Mouse (Mus musculus) bone marrow, adult 2 months (tissue): ENCODE data around the gene Armt1. TPM values are rescaled to one million over a fixed set of nuclear protein-coding genes. Genes with fewer than 3 reads are reported as not detected.
A peak's percentile ranks its signal among the peaks of the same experiment; 100 is the strongest.

Experiments used
- H3K27ac ChIP-seq: fragments of 200-500 bp; 2 replicates; pipeline ENCODE4 v1.5.1; 2012; ENCODE audit warnings: low read depth, mild to moderate bottlenecking, control low read depth, inconsistent platforms, low read length; ENCODE audit not compliant: control insufficient read depth, poor library complexity, insufficient read depth
- H3K4me1 ChIP-seq: fragments of 200-500 bp; 2 replicates; pipeline ENCODE4 v1.6.1; 2011; ENCODE audit warnings: low read length; ENCODE audit not compliant: control insufficient read depth, insufficient read depth
- H3K4me3 ChIP-seq: fragments of 200-500 bp; replicated peaks from 2 replicates; pipeline ENCODE3; 2011; ENCODE audit warnings: mild to moderate bottlenecking, low read depth, low read length, control low read depth; ENCODE audit not compliant: control insufficient read depth
- CTCF ChIP-seq: fragments of 200-500 bp; IDR thresholded peaks from 2 replicates; pipeline ENCODE4 v1.5.1; 2011; ENCODE audit warnings: low read length, control low read depth; ENCODE audit not compliant: control insufficient read depth, insufficient read depth
- POLR2A ChIP-seq: fragments of 200-500 bp; IDR thresholded peaks from 2 replicates; pipeline ENCODE4 v1.6.1; 2011; ENCODE audit warnings: low read depth, mild to moderate bottlenecking, control low read depth, low read length, borderline replicate concordance; ENCODE audit not compliant: control insufficient read depth
- WGBS: fragments of 180-500 bp; shearing (Covaris S2); methylation state at CpG from one replicate; pipeline ENCODE4 v1.1.7; 2018; 5-methylcytosine and 5-hydroxymethylcytosine counted together
- polyA plus RNA-seq: library from polyadenylated mRNA; stranded (reverse); fragments of >200 nt; gene quantifications from 2 replicates; pipeline ENCODE4 v1.2.4, GENCODE M21; 2011; ENCODE audit warnings: low replicate concordance; ENCODE audit not compliant: missing spikeins, insufficient read depth, insufficient read length

Armt1 gene
- polyA plus RNA-seq, 1 experiment: 29.6 TPM

GRCm38 (mm10) chr10:4391076-4391475 is 41.2 kb upstream of the Armt1 start:
- WGBS: 76% methylated on average over 5 of the region's 5 CpGs
- H3K4me3 ChIP-seq: no peak overlapping the region
- no peak overlapping the region for H3K27ac ChIP-seq
- TF ChIP-seq CTCF (no peak), POLR2A (no peak)
- H3K4me1 ChIP-seq: peaks cover 7% of the 10 kb centered on the region

GRCm38 (mm10) chr10:4391851-4392250 is 40.4 kb upstream of the Armt1 start:
- no peak for TF ChIP-seq POLR2A
- peak; percentile 56 for TF ChIP-seq CTCF
- peaks cover 7% of the 10 kb centered on the region for H3K4me1 ChIP-seq
- H3K4me3 ChIP-seq: no peak overlapping the region
- no peak overlapping the region for H3K27ac ChIP-seq
- WGBS: 21% methylated on average over 6 of the region's 6 CpGs

- TF ChIP-seq POLR2A (no peak), CTCF (no peak)
- Histone ChIP-seq H3K27ac (no peak overlapping the region), H3K4me1 (peaks cover 4% of the 10 kb centered on the region; the same call in 1 of the 2 replicates), H3K4me3 (no peak overlapping the region)
- 83% methylated on average over 3 of the region's 3 CpGs for WGBS
Observed at GRCm38 (mm10) chr10:4395321-4395720, 36.9 kb upstream of the Armt1 start.

GRCm38 (mm10) chr10:4398058-4398457 is 34.2 kb upstream of the Armt1 start:
- Histone ChIP-seq H3K4me3 (no peak overlapping the region), H3K27ac (no peak overlapping the region), H3K4me1 (no peaks in the 10 kb centered on the region)
- 81% methylated on average over 5 of the region's 5 CpGs for whole genome bisulfite sequencing
- no peak for TF ChIP-seq POLR2A
- TF ChIP-seq CTCF: no peak

- no peaks in the 10 kb centered on the region for H3K4me1 ChIP-seq
- H3K4me3 ChIP-seq: no peak overlapping the region
- no peak overlapping the region for H3K27ac ChIP-seq
- 58% methylated on average over 5 of the region's 5 CpGs for WGBS
- TF ChIP-seq CTCF (peak; percentile 51), POLR2A (no peak)
Observed at GRCm38 (mm10) chr10:4404895-4405491, 27.3 kb upstream of the Armt1 start.

- TF ChIP-seq CTCF (no peak), POLR2A (no peak)
- Histone ChIP-seq H3K4me1 (no peaks in the 10 kb centered on the region), H3K27ac (no peak overlapping the region), H3K4me3 (no peak overlapping the region)
- 55% methylated on average over 5 of the region's 5 CpGs for whole genome bisulfite sequencing
Observed at GRCm38 (mm10) chr10:4405511-4405910, 26.8 kb upstream of the Armt1 start.

GRCm38 (mm10) chr10:4407191-4407590 is 25.1 kb upstream of the Armt1 start:
- no peak for TF ChIP-seq CTCF
- no peak for TF ChIP-seq POLR2A
- WGBS: 78% methylated on average over 1 of the region's 1 CpGs
- no peaks in the 10 kb centered on the region for H3K4me1 ChIP-seq
- H3K27ac ChIP-seq: no peak overlapping the region
- no peak overlapping the region for H3K4me3 ChIP-seq

- TF ChIP-seq POLR2A (no peak), CTCF (peak; percentile 37; the same call in 1 of the 2 replicates)
- 72% methylated on average over 8 of the region's 8 CpGs for WGBS
- H3K4me1 ChIP-seq: no peaks in the 10 kb centered on the region
- H3K27ac ChIP-seq: no peak overlapping the region
- no peak overlapping the region for H3K4me3 ChIP-seq
Observed at GRCm38 (mm10) chr10:4425245-4425644, 7.0 kb upstream of the Armt1 start.

- Histone ChIP-seq H3K27ac (no peak overlapping the region; the same call in 1 of the 2 replicates), H3K4me3 (no peak overlapping the region), H3K4me1 (peaks cover 1% of the 10 kb centered on the region; the same call in 1 of the 2 replicates)
- WGBS: 34% methylated on average over 8 of the region's 8 CpGs
- TF ChIP-seq CTCF (no peak), POLR2A (no peak)
Observed at GRCm38 (mm10) chr10:4430399-4430798, 1.9 kb upstream of the Armt1 start.
